Mouse (Mus musculus) myocyte (in vitro differentiated cells): ENCODE results near the gene Ccno. TPM values are rescaled to one million over a fixed set of nuclear protein-coding genes. Genes with fewer than 3 reads are reported as not detected.

Experiments used
- H3K27me3 ChIP-seq: one replicate; pipeline ENCODE4 v1.6.1; 2011; ENCODE audit not compliant: control insufficient read depth, insufficient read depth, insufficient read length
- H3K36me3 ChIP-seq: one replicate; pipeline ENCODE4 v1.6.1; 2011; ENCODE audit not compliant: control insufficient read depth, insufficient read depth
- H3K4me2 ChIP-seq: one replicate; pipeline ENCODE4 v1.6.1; 2011; ENCODE audit warnings: low read depth, control low read depth
- H3K4me3 ChIP-seq: one replicate; pipeline ENCODE4 v1.5.1; 2011; ENCODE audit warnings: mild to moderate bottlenecking, control low read depth, moderate library complexity
- H3K79me2 ChIP-seq: one replicate; pipeline ENCODE4 v1.6.1; 2011; ENCODE audit not compliant: control insufficient read depth, insufficient read depth
- H3ac ChIP-seq: one replicate; pipeline ENCODE4 v1.6.1; 2011; ENCODE audit not compliant: control insufficient read depth, insufficient read length
- CEBPB ChIP-seq: IDR thresholded peaks from 2 replicates; pipeline ENCODE4 v1.6.1; 2011; ENCODE audit warnings: mild to moderate bottlenecking, moderate library complexity; ENCODE audit not compliant: poor library complexity, insufficient read depth, severe bottlenecking
- E2F4 ChIP-seq: IDR thresholded peaks from one replicate; pipeline ENCODE4 v1.6.1; 2011; ENCODE audit warnings: mild to moderate bottlenecking, control low read depth, moderate library complexity; ENCODE audit not compliant: insufficient read depth
- MAX ChIP-seq: IDR thresholded peaks from one replicate; pipeline ENCODE4 v1.6.1; 2011; ENCODE audit warnings: low read depth, mild to moderate bottlenecking, control low read depth
- MYOD1 ChIP-seq, 3 experiments: IDR thresholded peaks; one replicate each; pipeline ENCODE4 v1.6.1; 2011; ENCODE audit warnings: control low read depth in 2 of 3, low read depth in 2 of 3, mild to moderate bottlenecking in 2 of 3, moderate library complexity in 1 of 3; ENCODE audit not compliant: insufficient read length in 2 of 3, control insufficient read depth in 1 of 3
- MYOG ChIP-seq, 3 experiments: IDR thresholded peaks; one replicate each; pipeline ENCODE4 v1.6.1; 2011; ENCODE audit warnings: control low read depth in 2 of 3, low read depth in 2 of 3, mild to moderate bottlenecking in 2 of 3; ENCODE audit not compliant: insufficient read length in 2 of 3, control insufficient read depth in 1 of 3, insufficient read depth in 1 of 3
- POLR2A ChIP-seq: IDR thresholded peaks from one replicate; pipeline ENCODE4 v1.6.1; 2011; ENCODE audit warnings: low read depth, mild to moderate bottlenecking, control low read depth, moderate library complexity; ENCODE audit not compliant: insufficient read length
- POLR2AphosphoS2 ChIP-seq: IDR thresholded peaks from one replicate; pipeline ENCODE4 v1.6.1; 2011; ENCODE audit warnings: low read depth, control low read depth; ENCODE audit not compliant: insufficient read length
- REST ChIP-seq: IDR thresholded peaks from one replicate; pipeline ENCODE4 v1.6.1; 2011; ENCODE audit warnings: mild to moderate bottlenecking, control low read depth, moderate library complexity; ENCODE audit not compliant: insufficient read depth, insufficient read length
- SRF ChIP-seq: IDR thresholded peaks from one replicate; pipeline ENCODE4 v1.6.1; 2011; ENCODE audit warnings: low read depth; ENCODE audit not compliant: control insufficient read depth, insufficient read length
- TCF12 ChIP-seq: IDR thresholded peaks from one replicate; pipeline ENCODE4 v1.6.1; 2011; ENCODE audit warnings: mild to moderate bottlenecking, control low read depth; ENCODE audit not compliant: poor library complexity, insufficient read depth, severe bottlenecking
- TCF3 ChIP-seq: IDR thresholded peaks from one replicate; pipeline ENCODE4 v1.6.1; 2011; ENCODE audit warnings: low read depth, control low read depth; ENCODE audit not compliant: insufficient read length
- USF1 ChIP-seq: IDR thresholded peaks from one replicate; pipeline ENCODE4 v1.6.1; 2011; ENCODE audit warnings: low read depth, mild to moderate bottlenecking, control low read depth, moderate library complexity
- polyA plus RNA-seq: library from polyadenylated mRNA; unstranded; fragments of >200 nt; fragmentation: generic; extraction: Trizol; gene quantifications from one replicate; pipeline ENCODE4 v1.2.1, GENCODE M21; 2012; ENCODE audit warnings: missing spikeins

Ccno gene
- polyA plus RNA-seq, 1 experiment, result 1.4 TPM

DNA sequence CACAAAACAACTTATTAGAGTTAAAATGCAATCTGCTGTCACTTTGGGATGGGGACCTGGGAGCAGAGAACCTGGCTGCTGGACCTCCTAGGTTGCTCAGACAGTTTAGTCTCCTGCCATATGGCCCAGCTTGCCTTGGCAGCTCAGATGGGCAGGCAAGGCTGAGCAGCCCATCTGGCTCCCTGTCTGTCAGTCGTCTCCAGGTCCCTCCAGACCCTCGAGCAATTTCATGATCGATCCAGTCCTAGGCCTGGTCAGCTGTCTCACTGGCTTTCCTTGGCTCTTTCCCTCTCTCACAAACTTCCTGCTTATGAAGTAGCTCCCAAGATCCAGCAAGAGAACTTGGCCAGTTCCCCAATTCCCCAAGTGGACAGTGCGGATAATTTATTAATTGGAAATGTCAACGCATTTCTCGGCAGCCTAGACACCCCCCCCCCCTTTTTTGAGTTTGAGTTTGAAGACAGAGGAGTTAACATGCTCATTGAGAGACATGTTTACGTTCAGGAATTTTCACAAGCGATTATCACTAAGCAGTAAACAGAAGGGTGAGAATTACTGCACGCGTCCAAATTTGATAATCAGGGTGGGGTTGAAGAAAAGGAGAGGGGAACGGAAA is 46.8 kb downstream of the Ccno start:
- TF ChIP-seq E2F4 (no peak), TCF12 (no peak), POLR2A (no peak), SRF (no peak), MAX (no peak), CEBPB (no peak), MYOD1 (IDR thresholded peaks at IDR 0.05; ENCODE audit: control insufficient read depth in 1 of 3, insufficient read length in 2 of 3, low read depth in 2 of 3) (no peak), TCF3 (no peak), USF1 (no peak), MYOG (IDR thresholded peaks at IDR 0.05; ENCODE audit: control insufficient read depth in 1 of 3, insufficient read depth in 1 of 3, insufficient read length in 2 of 3, low read depth in 2 of 3) (no peak), REST (no peak), POLR2AphosphoS2 (no peak)
- no peaks in the 10 kb centered on the region for H3K27me3 ChIP-seq
- no peaks in the 10 kb centered on the region for H3K79me2 ChIP-seq
- peak overlapping the region; percentile 93 for H3K4me2 ChIP-seq
- H3K36me3 ChIP-seq, result no peaks in the 10 kb centered on the region
- peak overlapping the region; percentile 27 for H3K4me3 ChIP-seq
- peak overlapping the region; percentile 38 for H3ac ChIP-seq

GRCm38 (mm10) chr13:113034950-113035421 is 47.4 kb downstream of the Ccno start, which contains the start of gene Cdc20b:
Gene Cdc20b (plus strand): TSS chr13:113035111.
- Histone ChIP-seq H3K79me2 (no peaks in the 10 kb centered on the region), H3ac (peak within 1 kb of the TSS; percentile 38), H3K36me3 (no peaks in the 10 kb centered on the region), H3K4me2 (peak within 1 kb of the TSS; percentile 93), H3K4me3 (peak within 1 kb of the TSS; percentile 27), H3K27me3 (no peaks in the 10 kb centered on the region)
- TF ChIP-seq E2F4, result peak; percentile 77
- TF ChIP-seq REST, result no peak
- TF ChIP-seq MYOG (IDR thresholded peaks at IDR 0.05; ENCODE audit: control insufficient read depth in 1 of 3, insufficient read depth in 1 of 3, insufficient read length in 2 of 3, low read depth in 2 of 3), result no peak

DNA sequence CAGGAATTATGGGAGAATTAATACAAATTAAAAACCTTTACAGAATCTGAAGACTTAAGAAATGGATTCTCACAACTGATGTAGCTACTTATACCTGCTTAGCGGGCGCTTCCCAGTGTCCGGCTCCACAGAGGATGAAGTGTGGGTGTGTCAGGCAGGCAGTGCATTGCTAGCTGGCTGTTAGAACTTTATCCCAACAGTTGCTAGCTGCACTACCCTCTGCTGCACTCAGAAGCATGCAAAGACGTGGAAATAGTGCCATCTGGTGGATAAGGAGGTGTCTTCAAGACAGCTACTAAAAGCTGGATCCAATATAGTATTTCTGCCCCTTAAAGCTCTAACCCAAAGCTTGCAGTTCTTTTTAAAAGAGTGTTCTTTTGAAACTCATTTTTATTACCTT is 48.2 kb downstream of the Ccno start:
- TF ChIP-seq CEBPB, result no peak
- peak in 1 of 3 experiments; percentile 34 for TF ChIP-seq MYOG (IDR thresholded peaks at IDR 0.05; ENCODE audit: control insufficient read depth in 1 of 3, insufficient read depth in 1 of 3, insufficient read length in 2 of 3, low read depth in 2 of 3)
- peak overlapping the region; percentile 93 for H3K4me2 ChIP-seq
- H3K4me3 ChIP-seq, result peak overlapping the region; percentile 27
- H3K79me2 ChIP-seq, result no peaks in the 10 kb centered on the region
- no peak overlapping the region for H3ac ChIP-seq
- no peaks in the 10 kb centered on the region for H3K27me3 ChIP-seq
- H3K36me3 ChIP-seq, result no peaks in the 10 kb centered on the region

Other genes with a start within 250 kb of the Ccno start
- 133 TPM for gene Plpp1, start 187.0 kb upstream of the Ccno start, polyA plus RNA-seq
- gene Mtrex, start 60.4 kb upstream of the Ccno start, polyA plus RNA-seq, result 12.6 TPM
- 10.4 TPM for gene Dhx29, start 60.3 kb upstream of the Ccno start, polyA plus RNA-seq
- not detected for gene Mcidas, start 6.0 kb downstream of the Ccno start, polyA plus RNA-seq
- gene Cdc20b, start 47.3 kb downstream of the Ccno start, polyA plus RNA-seq, result not detected
- gene Gpx8, start 58.6 kb downstream of the Ccno start, polyA plus RNA-seq, result 68.8 TPM
- not detected for gene Gzma, start 113.2 kb downstream of the Ccno start, polyA plus RNA-seq
- gene Esm1, start 221.9 kb downstream of the Ccno start, polyA plus RNA-seq, result not detected
- gene Gzmk, start 238.1 kb downstream of the Ccno start, polyA plus RNA-seq, result not detected